Mouse (Mus musculus) heart, adult 11 months (tissue): Measurements from ENCODE around the gene Bod1l.

Source experiments
- DNase-seq: peaks from one replicate; pipeline ENCODE4 v3.0.0; 2022

Gene Bod1l

GRCm38 (mm10) chr5:41758671-41759639 is 85.2 kb downstream of the Bod1l start:
- DNase-seq, result peak; percentile 54

GRCm38 (mm10) chr5:41757338-41757737 is 86.8 kb downstream of the Bod1l start:
- peak; percentile 58 for DNase-seq

DNA sequence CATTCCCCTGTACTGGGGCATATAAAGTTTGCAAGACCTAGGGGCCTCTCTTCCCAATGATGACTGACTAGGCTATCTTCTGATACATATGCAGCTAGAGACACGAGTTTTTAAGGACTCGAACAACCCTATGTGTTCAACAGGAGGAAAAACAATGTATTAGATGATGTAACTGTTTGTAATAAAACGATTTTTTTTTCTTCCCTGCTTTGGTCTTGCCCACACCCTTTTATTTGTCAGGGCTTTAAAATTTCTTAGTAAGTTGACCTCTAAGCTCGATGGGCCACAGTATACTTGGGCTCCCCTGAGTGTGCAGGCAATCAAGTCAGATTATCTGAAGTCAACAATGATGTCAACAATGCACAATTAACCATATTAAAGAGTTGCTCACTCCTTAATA is 87.7 kb downstream of the Bod1l start:
- DNase-seq, result peak; percentile 23

- peak; percentile 55 for DNase-seq
These were observed 88.6 kb downstream of the Bod1l start for GRCm38 (mm10) chr5:41755373-41755960.

- DNase-seq, result peak; percentile 46
These were observed 89.3 kb downstream of the Bod1l start for GRCm38 (mm10) chr5:41754836-41755235.

DNA sequence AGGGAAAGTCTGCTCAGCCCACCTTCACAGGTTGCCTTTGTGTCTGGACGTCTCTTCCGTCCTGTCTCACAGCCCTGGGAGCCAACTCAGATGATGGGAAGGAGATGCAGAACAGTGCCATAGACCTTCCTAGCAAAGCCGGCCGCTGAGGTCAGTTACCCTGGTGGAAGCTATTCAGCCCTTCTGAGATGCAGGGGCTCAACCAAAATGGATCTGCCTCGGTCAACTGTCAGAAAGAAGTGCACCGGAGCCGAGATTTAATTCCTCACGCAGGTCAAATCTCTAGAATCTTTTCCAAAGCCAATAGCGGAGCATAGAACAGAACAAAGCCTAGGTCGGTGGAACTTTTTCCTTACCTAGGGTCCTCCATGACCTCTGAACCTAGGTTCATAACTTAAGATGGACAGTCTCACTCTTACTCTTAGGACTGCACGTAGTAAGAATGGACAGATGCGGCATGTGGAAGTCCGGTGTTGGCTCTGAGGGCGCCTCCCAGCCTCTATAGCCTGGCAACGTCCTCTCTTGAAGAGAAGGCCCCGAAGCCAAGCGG is 89.8 kb downstream of the Bod1l start:
- peak; percentile 72 for DNase-seq

GRCm38 (mm10) chr5:41752721-41753120 is 91.4 kb downstream of the Bod1l start:
- DNase-seq, result peak; percentile 77

GRCm38 (mm10) chr5:41744898-41745780 is 99.0 kb downstream of the Bod1l start:
- no peak for DNase-seq

GRCm38 (mm10) chr5:41744234-41744633 is 99.9 kb downstream of the Bod1l start:
- no peak for DNase-seq

- DNase-seq, result no peak
These were observed 105.3 kb downstream of the Bod1l start for GRCm38 (mm10) chr5:41738817-41739216.
